Comparison of ENCODE assay signal across 8 mouse cellular contexts in the genomic region with DNA sequence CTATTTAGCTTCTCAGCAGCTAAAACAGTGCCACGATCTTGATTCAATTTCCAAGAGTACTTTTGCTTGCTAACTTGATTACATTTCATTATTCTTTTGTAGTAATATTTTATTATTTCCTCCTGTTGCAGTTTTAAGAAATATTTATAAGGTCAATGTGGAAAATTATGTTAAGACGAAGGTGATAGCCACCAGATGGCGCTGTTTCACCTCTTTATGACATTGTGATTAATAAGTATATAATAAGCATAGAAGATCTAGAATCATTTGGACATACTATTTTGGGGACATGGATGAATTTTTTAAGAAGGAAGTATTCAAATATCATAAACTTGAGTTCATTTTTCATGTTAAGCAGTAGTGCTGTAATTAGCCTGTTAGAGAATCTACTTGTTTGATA.
A peak's percentile ranks its signal among the peaks of the same experiment; 100 is the strongest.
DNase-seq lines count a peak whose midpoint lies in the region; ATAC-seq and TF ChIP-seq lines count a peak whose summit lies in the region.
"Had no signal": no experiment of that assay in that cellular context is flagged by ENCODE, and none has a peak within 500 bp of the region (broad histone marks: within the 10 kb centered on the region; RNA-seq: fewer than 3 reads in every experiment).

No protein-coding gene starts in this region.

- H3K4me3 ChIP-seq in kidney, embryonic 14.5 days (ENCODE audit: low read length) = no peak overlapping the region
- H3K4me3 ChIP-seq in CH12.LX (replicated peaks in 1 of 3; ENCODE audit: low read depth in 2 of 3, low read length in 2 of 3, poor library complexity in 1 of 3) = no peak overlapping the region
- H3K4me3 ChIP-seq: liver, embryonic 15.5 days had no signal

- no peak for ATAC-seq in kidney, embryonic 14.5 days (ENCODE audit: low FRiP score, low TSS enrichment)

- H3K27ac ChIP-seq in kidney, embryonic 14.5 days (ENCODE audit: low read depth, low read length) = no peak overlapping the region
- H3K27ac ChIP-seq in CH12.LX (ENCODE audit: insufficient read depth, low read depth) = no peak overlapping the region
- H3K27ac ChIP-seq: liver, embryonic 15.5 days had no signal

- no peaks in the 10 kb centered on the region for H3K36me3 ChIP-seq in kidney, embryonic 14.5 days (ENCODE audit: control insufficient read depth, insufficient read depth, low read length)
- H3K36me3 ChIP-seq in CH12.LX (replicated peaks in 1 of 2; ENCODE audit: control insufficient read depth in 1 of 2, insufficient read depth in 1 of 2, low read length in 1 of 2) = peaks cover 0 to 7% of the 10 kb centered on the region in 2 experiments

- no peak overlapping the region for H3K9ac ChIP-seq in kidney, embryonic 14.5 days (ENCODE audit: low read depth, low read length)
- no peak overlapping the region for H3K9ac ChIP-seq in CH12.LX (ENCODE audit: insufficient read depth, low read depth)
- H3K9ac ChIP-seq: liver, embryonic 15.5 days had no signal

- no peaks in the 10 kb centered on the region for H3K9me3 ChIP-seq in kidney, embryonic 14.5 days (ENCODE audit: control insufficient read depth, low read length)
- H3K9me3 ChIP-seq in CH12.LX (replicated peaks; ENCODE audit: low read length) = no peaks in the 10 kb centered on the region
- H3K9me3 ChIP-seq: liver, embryonic 15.5 days had no signal

- dilution Hi-C loops in CH12.LX (cut with MboI; ENCODE audit: extremely low pct_ligation_motif_present, extremely low pct_unique_long_range_greater_than_20kb, low sequenced_read_pairs) = no loop called here

- TF ChIP-seq EP300 in CH12.LX (IDR thresholded peaks at IDR 0.05; ENCODE audit: low read length) = no peak

- TF ChIP-seq POLR2A in CH12.LX (IDR thresholded peaks at IDR 0.05; ENCODE audit: low read depth, low read length) = no peak

- no peak overlapping the region for H3K4me2 ChIP-seq in kidney, embryonic 14.5 days (replicated peaks; ENCODE audit: low read depth, low read length)
- no peak overlapping the region for H3K4me2 ChIP-seq in CH12.LX (ENCODE audit: insufficient read depth, low read depth, poor library complexity, severe bottlenecking)
- H3K4me2 ChIP-seq: liver, embryonic 15.5 days had no signal

- DNase-seq in kidney, postnatal 14 days = peak; percentile 56
- peak; percentile 70 for DNase-seq in A20 (ENCODE audit: low read depth, low spot score)
- peak; percentile 55 for DNase-seq in CH12.LX (ENCODE audit: extremely low read depth)
- DNase-seq in cerebellum, adult 9-10 months = peak; percentile 73
- DNase-seq in layer of hippocampus, postnatal 10 days (ENCODE audit: low spot score in 2 of 2) = peak; percentile 45 to 56
- peak; percentile 64 for DNase-seq in thymus, postnatal 4 days

- 49% methylated on average over 3 of the region's 3 CpGs for WGBS in kidney, embryonic 14.5 days

- TF ChIP-seq RAD21 in CH12.LX (IDR thresholded peaks at IDR 0.05; ENCODE audit: low read depth, low read length) = peak; percentile 47

- TF ChIP-seq CTCF in CH12.LX (conservative IDR thresholded peaks at IDR 0.05 in 1 of 2, IDR thresholded peaks at IDR 0.05 in 1 of 2; ENCODE audit: low read depth in 2 of 2, low read length in 2 of 2) = peak in 1 of 2 experiments; percentile 65; a peak in 3 of 4 replicates

- in situ Hi-C loops in CH12.LX (cut with MboI; ENCODE audit: low pct_ligation_motif_present, low pct_unique_long_range_greater_than_20kb, low sequenced_read_pairs) = no loop called here

- H3K79me2 ChIP-seq in CH12.LX (replicated peaks; ENCODE audit: control insufficient read depth, extremely low read depth, insufficient read depth, poor library complexity, severe bottlenecking) = no peaks in the 10 kb centered on the region

- H3K27me3 ChIP-seq in kidney, embryonic 14.5 days (ENCODE audit: control insufficient read depth, insufficient read depth, low read length) = no peaks in the 10 kb centered on the region
- H3K27me3 ChIP-seq in CH12.LX (replicated peaks) = no peaks in the 10 kb centered on the region
- H3K27me3 ChIP-seq: liver, embryonic 15.5 days had no signal

- H3K4me1 ChIP-seq in kidney, embryonic 14.5 days (ENCODE audit: control insufficient read depth, insufficient read depth, low read length) = no peaks in the 10 kb centered on the region
- no peaks in the 10 kb centered on the region for H3K4me1 ChIP-seq in CH12.LX (ENCODE audit: control insufficient read depth in 1 of 2, insufficient read depth in 2 of 2)

TF ChIP-seq in CH12.LX, 34 proteins besides CTCF, POLR2A, EP300 and RAD21:
- no peak for TF ChIP-seq IRF4 (IDR thresholded peaks at IDR 0.05; ENCODE audit: low read depth, low read length)
- no peak for TF ChIP-seq ETS1 (conservative IDR thresholded peaks at IDR 0.05; ENCODE audit: low read depth, low read length)
- TF ChIP-seq ZMIZ1 (IDR thresholded peaks at IDR 0.05; ENCODE audit: low read depth, low read length) = no peak
- TF ChIP-seq CHD1 (IDR thresholded peaks at IDR 0.05; ENCODE audit: low read depth, low read length) = no peak
- TF ChIP-seq TBP (conservative IDR thresholded peaks at IDR 0.05; ENCODE audit: low read depth, low read length) = no peak
- peak; percentile 27; the same call in 1 of the 2 replicates for TF ChIP-seq SMC3 (IDR thresholded peaks at IDR 0.05; ENCODE audit: low read depth, low read length)
